10 mouse cellular contexts compared by ENCODE assay signal in the genomic region with DNA sequence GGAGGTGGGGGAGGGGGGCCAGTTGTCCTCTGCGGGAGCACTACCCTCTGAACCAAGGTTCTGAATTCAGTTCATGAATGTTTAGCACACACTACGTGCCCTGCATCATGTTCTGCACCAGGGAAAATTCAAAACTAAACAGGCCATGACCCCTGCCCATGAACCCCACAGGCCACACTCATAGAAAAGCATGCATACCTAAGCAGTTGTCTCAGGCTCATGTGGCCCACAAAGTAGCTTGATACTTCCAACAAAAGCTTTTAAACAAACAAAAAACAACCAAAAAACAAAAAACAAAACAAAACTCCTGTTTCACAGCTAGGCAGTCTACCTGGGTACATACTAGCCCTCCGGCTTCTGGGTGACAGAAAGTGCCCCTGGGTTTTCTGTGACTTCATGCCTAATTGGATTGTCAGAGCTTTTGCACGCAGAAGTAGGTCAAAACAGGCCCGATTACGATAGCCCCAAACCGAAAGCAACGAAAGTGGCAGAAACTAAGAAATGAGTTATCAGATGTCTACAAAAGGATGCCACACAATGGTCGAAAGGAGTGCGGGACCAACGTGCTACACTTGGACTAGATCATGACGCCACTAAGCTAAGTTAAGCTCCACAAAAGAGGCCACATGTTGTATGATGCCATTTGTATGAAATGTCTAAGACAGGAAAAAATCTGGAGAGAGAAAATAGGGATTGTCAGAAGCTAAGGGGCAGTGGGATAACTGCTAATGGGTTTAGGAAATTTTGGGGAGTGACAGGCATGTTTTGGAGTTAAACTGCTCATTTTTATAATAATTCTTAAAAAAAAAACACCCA.
DNase-seq lines count a peak whose midpoint lies in the region; ATAC-seq lines count a peak whose summit lies in the region.
"Had no signal": no experiment of that assay in that cellular context is flagged by ENCODE, and none has a peak within 500 bp of the region (broad histone marks: within the 10 kb centered on the region; RNA-seq: fewer than 3 reads in every experiment).

No protein-coding gene starts in this region.

- ATAC-seq in kidney, embryonic 16.5 days (ENCODE audit: low FRiP score, low TSS enrichment): no peak
- ATAC-seq in hindbrain, embryonic 12.5 days (ENCODE audit: low FRiP score): no peak
- no peak for ATAC-seq in midbrain, embryonic 15.5 days (replicated peaks)

- H3K9ac ChIP-seq in kidney, embryonic 16.5 days (replicated peaks; ENCODE audit: low read length): no peak overlapping the region
- peak overlapping the region; percentile 36 for H3K9ac ChIP-seq in hindbrain, embryonic 12.5 days
- H3K9ac ChIP-seq in midbrain, embryonic 15.5 days: no peak overlapping the region
- H3K9ac ChIP-seq: liver, embryonic 15.5 days had no signal

- H3K27me3 ChIP-seq in kidney, embryonic 16.5 days (ENCODE audit: insufficient read depth, low read length): no peaks in the 10 kb centered on the region
- no peaks in the 10 kb centered on the region for H3K27me3 ChIP-seq in embryonic facial prominence, embryonic 10.5 days (replicated peaks; ENCODE audit: low read depth, poor library complexity, severe bottlenecking)
- no peaks in the 10 kb centered on the region for H3K27me3 ChIP-seq in hindbrain, embryonic 12.5 days
- H3K27me3 ChIP-seq in midbrain, embryonic 15.5 days (replicated peaks): no peaks in the 10 kb centered on the region
- H3K27me3 ChIP-seq: liver, embryonic 15.5 days had no signal

- H3K4me3 ChIP-seq in kidney, embryonic 16.5 days (ENCODE audit: low read length): no peak overlapping the region
- H3K4me3 ChIP-seq in embryonic facial prominence, embryonic 10.5 days: peak overlapping the region; percentile 47
- H3K4me3 ChIP-seq in hindbrain, embryonic 12.5 days: peak overlapping the region; percentile 24
- no peak overlapping the region for H3K4me3 ChIP-seq in midbrain, embryonic 15.5 days
- H3K4me3 ChIP-seq: liver, embryonic 15.5 days had no signal

- no peak overlapping the region for H3K4me2 ChIP-seq in kidney, embryonic 16.5 days (replicated peaks; ENCODE audit: low read depth, low read length)
- peak overlapping the region; percentile 47 for H3K4me2 ChIP-seq in hindbrain, embryonic 12.5 days (replicated peaks)
- peak overlapping the region; percentile 36 for H3K4me2 ChIP-seq in midbrain, embryonic 15.5 days
- H3K4me2 ChIP-seq: liver, embryonic 15.5 days had no signal

- H3K9me3 ChIP-seq in kidney, embryonic 16.5 days (ENCODE audit: low read length): no peaks in the 10 kb centered on the region
- H3K9me3 ChIP-seq in embryonic facial prominence, embryonic 10.5 days: no peaks in the 10 kb centered on the region
- no peaks in the 10 kb centered on the region for H3K9me3 ChIP-seq in hindbrain, embryonic 12.5 days (replicated peaks)
- H3K9me3 ChIP-seq in midbrain, embryonic 15.5 days: no peaks in the 10 kb centered on the region
- H3K9me3 ChIP-seq: liver, embryonic 15.5 days had no signal

- DNase-seq in kidney, adult 11 months: peak; percentile 32
- DNase-seq in embryonic facial prominence, embryonic 10.5 days (ENCODE audit: low spot score): no peak
- DNase-seq in spleen, adult 18-20 months: no peak
- DNase-seq in frontal cortex, postnatal 10 days (ENCODE audit: low spot score in 2 of 2): no peak
- DNase-seq in lung, postnatal 14 days: no peak
- DNase-seq: cerebellum, adult 9-10 months had no signal

- H3K4me1 ChIP-seq in kidney, embryonic 16.5 days (ENCODE audit: insufficient read depth, low read length): peaks cover 11% of the 10 kb centered on the region
- peaks cover 62% of the 10 kb centered on the region for H3K4me1 ChIP-seq in embryonic facial prominence, embryonic 10.5 days
- H3K4me1 ChIP-seq in hindbrain, embryonic 12.5 days: peaks cover 63% of the 10 kb centered on the region
- peaks cover 61% of the 10 kb centered on the region for H3K4me1 ChIP-seq in midbrain, embryonic 15.5 days
- H3K4me1 ChIP-seq: liver, embryonic 15.5 days had no signal

- H3K36me3 ChIP-seq in kidney, embryonic 16.5 days (ENCODE audit: insufficient read depth, low read length): 0 out of 2 replicates have a peak, but pooled peaks cover 5% of the 10 kb centered on the region
- peaks cover 50% of the 10 kb centered on the region for H3K36me3 ChIP-seq in embryonic facial prominence, embryonic 10.5 days (replicated peaks)
- H3K36me3 ChIP-seq in hindbrain, embryonic 12.5 days: peaks cover 41% of the 10 kb centered on the region
- H3K36me3 ChIP-seq in midbrain, embryonic 15.5 days (replicated peaks): peaks cover 33% of the 10 kb centered on the region
- H3K36me3 ChIP-seq: liver, embryonic 15.5 days had no signal

- 82% methylated on average over 12 of the region's 12 CpGs for WGBS in kidney, embryonic 16.5 days
- WGBS in embryonic facial prominence, embryonic 10.5 days: 60% methylated on average over 12 of the region's 12 CpGs
- 28% methylated on average over 12 of the region's 12 CpGs for WGBS in hindbrain, embryonic 12.5 days
- WGBS in midbrain, embryonic 15.5 days: 11% methylated on average over 12 of the region's 12 CpGs

- H3K27ac ChIP-seq in kidney, embryonic 16.5 days (ENCODE audit: low read length): no peak overlapping the region
- peak overlapping the region; percentile 71 for H3K27ac ChIP-seq in embryonic facial prominence, embryonic 10.5 days (replicated peaks)
- H3K27ac ChIP-seq in hindbrain, embryonic 12.5 days: peak overlapping the region; percentile 91
- H3K27ac ChIP-seq in midbrain, embryonic 15.5 days: peak overlapping the region; percentile 84
- H3K27ac ChIP-seq: liver, embryonic 15.5 days had no signal

Comparison
In these comparisons a context has a peak if more than half of its experiments do, and no peak if none do; other contexts are left out.
1. H3K4me3 ChIP-seq: peak in embryonic facial prominence, embryonic 10.5 days (single experiment) and hindbrain, embryonic 12.5 days (single experiment); none in kidney, embryonic 16.5 days (single experiment) and midbrain, embryonic 15.5 days (single experiment).